Mouse (Mus musculus): ENCODE measurements around the gene Apod. TPM values are rescaled to one million over a fixed set of nuclear protein-coding genes. Genes with fewer than 3 reads are reported as not detected.
"Not testable (repeated sequence)": the region's sequence is repeated elsewhere in the genome, so short reads cannot be mapped to it uniquely, and the experiment has no call there.

The Apod gene
- polyA plus RNA-seq, 1 experiment from 2014 or later, result 26.2 TPM

- Histone ChIP-seq H3K36me3 (ENCODE audit: control insufficient read depth, insufficient read depth, low read length) (no peaks in the 10 kb centered on the region), H3K4me2 (ENCODE audit: low read depth, low read length) (no peak overlapping the region), H3K9ac (replicated peaks; ENCODE audit: low read depth, low read length) (no peak overlapping the region), H3K27ac (ENCODE audit: low read depth, low read length) (no peak overlapping the region), H3K27me3 (ENCODE audit: control insufficient read depth, insufficient read depth, low read length) (no peaks in the 10 kb centered on the region), H3K4me3 (ENCODE audit: low read depth, low read length) (no peak overlapping the region), H3K9me3 (ENCODE audit: control insufficient read depth, low read length) (no peaks in the 10 kb centered on the region), H3K4me1 (ENCODE audit: control insufficient read depth, insufficient read depth, low read length) (no peaks in the 10 kb centered on the region)
- no peak for ATAC-seq (ENCODE audit: low read depth)
- 88% methylated on average over 2 of the region's 2 CpGs for WGBS
These were observed 13.3 kb upstream of the Apod start for GRCm38 (mm10) chr16:31327891-31328290.

- Histone ChIP-seq H3K4me1 (ENCODE audit: control insufficient read depth, insufficient read depth, low read length) (no peaks in the 10 kb centered on the region), H3K4me2 (ENCODE audit: low read depth, low read length) (no peak overlapping the region), H3K4me3 (ENCODE audit: low read depth, low read length) (no peak overlapping the region), H3K9me3 (ENCODE audit: control insufficient read depth, low read length) (no peaks in the 10 kb centered on the region), H3K27me3 (ENCODE audit: control insufficient read depth, insufficient read depth, low read length) (no peaks in the 10 kb centered on the region), H3K27ac (ENCODE audit: low read depth, low read length) (no peak overlapping the region), H3K9ac (replicated peaks; ENCODE audit: low read depth, low read length) (no peak overlapping the region), H3K36me3 (ENCODE audit: control insufficient read depth, insufficient read depth, low read length) (no peaks in the 10 kb centered on the region)
- WGBS, result 87% methylated on average over 8 of the region's 8 CpGs
- no peak for ATAC-seq (ENCODE audit: low read depth)
These were observed 12.8 kb upstream of the Apod start for GRCm38 (mm10) chr16:31327430-31327829.

GRCm38 (mm10) chr16:31326679-31327078, 12.1 kb upstream of the Apod start:
- no peaks in the 10 kb centered on the region for H3K4me1 ChIP-seq (ENCODE audit: control insufficient read depth, insufficient read depth, low read length)
- H3K9ac ChIP-seq (replicated peaks; ENCODE audit: low read depth, low read length), result no peak overlapping the region
- no peak overlapping the region for H3K4me3 ChIP-seq (ENCODE audit: low read depth, low read length)
- no peak overlapping the region for H3K27ac ChIP-seq (ENCODE audit: low read depth, low read length)
- no peaks in the 10 kb centered on the region for H3K9me3 ChIP-seq (ENCODE audit: control insufficient read depth, low read length)
- no peak overlapping the region for H3K4me2 ChIP-seq (ENCODE audit: low read depth, low read length)
- no peaks in the 10 kb centered on the region for H3K36me3 ChIP-seq (ENCODE audit: control insufficient read depth, insufficient read depth, low read length)
- 74% methylated on average over 8 of the region's 8 CpGs for WGBS
- ATAC-seq (ENCODE audit: low read depth), result no peak
- H3K27me3 ChIP-seq (ENCODE audit: control insufficient read depth, insufficient read depth, low read length), result no peaks in the 10 kb centered on the region

- H3K9ac ChIP-seq (replicated peaks; ENCODE audit: low read depth, low read length), result no peak overlapping the region
- H3K4me2 ChIP-seq (ENCODE audit: low read depth, low read length), result no peak overlapping the region
- no peak overlapping the region for H3K4me3 ChIP-seq (ENCODE audit: low read depth, low read length)
- WGBS, result 90% methylated on average over 5 of the region's 5 CpGs
- no peaks in the 10 kb centered on the region for H3K36me3 ChIP-seq (ENCODE audit: control insufficient read depth, insufficient read depth, low read length)
- no peaks in the 10 kb centered on the region for H3K9me3 ChIP-seq (ENCODE audit: control insufficient read depth, low read length)
- no peak overlapping the region for H3K27ac ChIP-seq (ENCODE audit: low read depth, low read length)
- no peaks in the 10 kb centered on the region for H3K4me1 ChIP-seq (ENCODE audit: control insufficient read depth, insufficient read depth, low read length)
- ATAC-seq (ENCODE audit: low read depth), result no peak
- H3K27me3 ChIP-seq (ENCODE audit: control insufficient read depth, insufficient read depth, low read length), result no peaks in the 10 kb centered on the region
These were observed 11.4 kb upstream of the Apod start for GRCm38 (mm10) chr16:31325966-31326365.

- H3K36me3 ChIP-seq (ENCODE audit: control insufficient read depth, insufficient read depth, low read length), result no peaks in the 10 kb centered on the region
- no peak overlapping the region for H3K27ac ChIP-seq (ENCODE audit: low read depth, low read length)
- H3K9me3 ChIP-seq (ENCODE audit: control insufficient read depth, low read length), result no peaks in the 10 kb centered on the region
- H3K9ac ChIP-seq (replicated peaks; ENCODE audit: low read depth, low read length), result no peak overlapping the region
- no peaks in the 10 kb centered on the region for H3K27me3 ChIP-seq (ENCODE audit: control insufficient read depth, insufficient read depth, low read length)
- no peaks in the 10 kb centered on the region for H3K4me1 ChIP-seq (ENCODE audit: control insufficient read depth, insufficient read depth, low read length)
- WGBS, result 98% methylated on average over 14 of the region's 14 CpGs
- no peak overlapping the region for H3K4me3 ChIP-seq (ENCODE audit: low read depth, low read length)
- no peak overlapping the region for H3K4me2 ChIP-seq (ENCODE audit: low read depth, low read length)
- ATAC-seq (ENCODE audit: low read depth), result no peak
These were observed 10.5 kb upstream of the Apod start for GRCm38 (mm10) chr16:31325120-31325519.

- Histone ChIP-seq H3K4me3 (ENCODE audit: low read depth, low read length) (no peak overlapping the region), H3K27ac (ENCODE audit: low read depth, low read length) (no peak overlapping the region), H3K36me3 (ENCODE audit: control insufficient read depth, insufficient read depth, low read length) (no peaks in the 10 kb centered on the region), H3K9ac (replicated peaks; ENCODE audit: low read depth, low read length) (no peak overlapping the region), H3K4me1 (ENCODE audit: control insufficient read depth, insufficient read depth, low read length) (no peaks in the 10 kb centered on the region), H3K4me2 (ENCODE audit: low read depth, low read length) (no peak overlapping the region), H3K27me3 (ENCODE audit: control insufficient read depth, insufficient read depth, low read length) (no peaks in the 10 kb centered on the region), H3K9me3 (ENCODE audit: control insufficient read depth, low read length) (no peaks in the 10 kb centered on the region)
- no peak for ATAC-seq (ENCODE audit: low read depth)
- WGBS, result 72% methylated on average over 4 of the region's 4 CpGs
These were observed 6.9 kb upstream of the Apod start for GRCm38 (mm10) chr16:31321501-31321900.

GRCm38 (mm10) chr16:31320954-31321353, 6.3 kb upstream of the Apod start:
- H3K4me1 ChIP-seq (ENCODE audit: control insufficient read depth, insufficient read depth, low read length), result no peaks in the 10 kb centered on the region
- H3K9ac ChIP-seq (replicated peaks; ENCODE audit: low read depth, low read length), result no peak overlapping the region
- no peaks in the 10 kb centered on the region for H3K9me3 ChIP-seq (ENCODE audit: control insufficient read depth, low read length)
- no peak for ATAC-seq (ENCODE audit: low read depth)
- H3K36me3 ChIP-seq (ENCODE audit: control insufficient read depth, insufficient read depth, low read length), result no peaks in the 10 kb centered on the region
- H3K4me3 ChIP-seq (ENCODE audit: low read depth, low read length), result no peak overlapping the region
- WGBS, result 67% methylated on average over 7 of the region's 7 CpGs
- H3K27ac ChIP-seq (ENCODE audit: low read depth, low read length), result no peak overlapping the region
- H3K27me3 ChIP-seq (ENCODE audit: control insufficient read depth, insufficient read depth, low read length), result no peaks in the 10 kb centered on the region
- no peak overlapping the region for H3K4me2 ChIP-seq (ENCODE audit: low read depth, low read length)

GRCm38 (mm10) chr16:31319723-31320122, 5.1 kb upstream of the Apod start:
- not testable (repeated sequence) for H3K27me3 ChIP-seq (ENCODE audit: control insufficient read depth, insufficient read depth, low read length); H3K4me1 ChIP-seq (ENCODE audit: control insufficient read depth, insufficient read depth, low read length); H3K27ac ChIP-seq (ENCODE audit: low read depth, low read length); H3K36me3 ChIP-seq (ENCODE audit: control insufficient read depth, insufficient read depth, low read length); H3K4me3 ChIP-seq (ENCODE audit: low read depth, low read length); H3K4me2 ChIP-seq (ENCODE audit: low read depth, low read length); H3K9me3 ChIP-seq (ENCODE audit: control insufficient read depth, low read length); ATAC-seq (ENCODE audit: low read depth); H3K9ac ChIP-seq (replicated peaks; ENCODE audit: low read depth, low read length)
- WGBS, result 84% methylated on average over 3 of the region's 3 CpGs

GRCm38 (mm10) chr16:31319316-31319715, 4.7 kb upstream of the Apod start:
- no peak overlapping the region for H3K27ac ChIP-seq (ENCODE audit: low read depth, low read length)
- WGBS, result 85% methylated on average over 4 of the region's 4 CpGs
- H3K9ac ChIP-seq (replicated peaks; ENCODE audit: low read depth, low read length), result no peak overlapping the region
- no peak for ATAC-seq (ENCODE audit: low read depth)
- peaks cover 3% of the 10 kb centered on the region; the same call in 1 of the 2 replicates for H3K4me1 ChIP-seq (ENCODE audit: control insufficient read depth, insufficient read depth, low read length)
- H3K27me3 ChIP-seq (ENCODE audit: control insufficient read depth, insufficient read depth, low read length), result no peaks in the 10 kb centered on the region
- no peak overlapping the region for H3K4me3 ChIP-seq (ENCODE audit: low read depth, low read length)
- no peaks in the 10 kb centered on the region for H3K36me3 ChIP-seq (ENCODE audit: control insufficient read depth, insufficient read depth, low read length)
- no peaks in the 10 kb centered on the region for H3K9me3 ChIP-seq (ENCODE audit: control insufficient read depth, low read length)
- no peak overlapping the region for H3K4me2 ChIP-seq (ENCODE audit: low read depth, low read length)

GRCm38 (mm10) chr16:31318418-31318817, 3.8 kb upstream of the Apod start:
- Histone ChIP-seq H3K36me3 (ENCODE audit: control insufficient read depth, insufficient read depth, low read length) (no peaks in the 10 kb centered on the region), H3K27me3 (ENCODE audit: control insufficient read depth, insufficient read depth, low read length) (no peaks in the 10 kb centered on the region), H3K9me3 (ENCODE audit: control insufficient read depth, low read length) (no peaks in the 10 kb centered on the region), H3K9ac (replicated peaks; ENCODE audit: low read depth, low read length) (no peak overlapping the region), H3K4me1 (ENCODE audit: control insufficient read depth, insufficient read depth, low read length) (peaks cover 3% of the 10 kb centered on the region; the same call in 1 of the 2 replicates), H3K4me3 (ENCODE audit: low read depth, low read length) (no peak overlapping the region), H3K27ac (ENCODE audit: low read depth, low read length) (no peak overlapping the region), H3K4me2 (ENCODE audit: low read depth, low read length) (no peak overlapping the region)
- WGBS, result 50% methylated on average over 2 of the region's 2 CpGs
- ATAC-seq (ENCODE audit: low read depth), result no peak

All from neural tube, embryonic 14.5 days (tissue).